Mouse (Mus musculus) urinary bladder, postnatal 36 days (tissue): ENCODE measurements around the gene Bahd1.

Experiments
- DNase-seq, 2 experiments: peaks; one replicate each; pipeline ENCODE4 v3.0.0; 2022; ENCODE audit warnings: low spot score in 2 of 2, mixed read lengths in 1 of 2

The Bahd1 gene

DNA sequence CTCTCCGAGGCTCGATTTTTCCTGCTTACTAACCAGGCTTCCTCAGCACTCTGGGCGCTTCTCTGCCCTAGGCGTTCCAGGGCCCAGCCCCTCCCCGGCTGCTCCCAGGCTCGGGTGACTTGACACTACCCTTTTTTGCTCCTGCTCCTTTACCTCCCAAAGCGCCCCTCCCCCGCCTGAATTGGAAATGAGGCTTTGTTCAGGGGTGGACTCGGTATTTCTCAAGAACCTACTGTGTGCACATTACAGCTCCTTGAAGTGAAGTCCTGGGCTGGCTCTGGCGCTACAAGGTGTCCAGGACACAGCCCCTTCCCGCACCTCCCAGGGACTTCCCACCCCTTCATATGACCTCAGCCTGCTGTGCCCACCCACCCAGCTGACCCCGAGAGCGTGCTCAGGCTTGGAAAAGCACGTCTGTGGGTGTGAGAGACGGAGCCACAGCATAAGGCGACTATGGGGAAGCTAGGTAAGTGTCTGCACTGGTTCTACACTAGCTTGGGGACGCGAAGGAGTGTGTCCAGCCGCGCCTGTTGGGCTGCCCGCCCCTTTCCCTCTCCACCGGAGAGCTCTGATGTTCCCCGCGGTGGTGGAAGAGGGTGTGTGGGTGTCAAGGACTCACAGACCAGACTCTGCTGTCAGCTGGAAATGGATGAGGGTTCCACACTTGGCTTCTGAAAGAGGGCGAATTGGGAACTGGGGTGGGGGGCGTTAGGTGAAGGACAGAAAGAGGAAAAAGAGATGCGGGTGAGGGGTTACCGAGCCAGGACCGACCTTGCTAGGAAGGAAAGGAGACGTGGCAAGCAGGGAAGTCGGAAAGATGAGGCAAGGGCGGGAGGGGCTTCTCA is at the start of gene Bahd1:
Gene Bahd1, plus strand, starts transcription at position 397 of the 845 bp plus-strand sequence.
- peak in 1 of 2 experiments; percentile 32 for DNase-seq

DNA sequence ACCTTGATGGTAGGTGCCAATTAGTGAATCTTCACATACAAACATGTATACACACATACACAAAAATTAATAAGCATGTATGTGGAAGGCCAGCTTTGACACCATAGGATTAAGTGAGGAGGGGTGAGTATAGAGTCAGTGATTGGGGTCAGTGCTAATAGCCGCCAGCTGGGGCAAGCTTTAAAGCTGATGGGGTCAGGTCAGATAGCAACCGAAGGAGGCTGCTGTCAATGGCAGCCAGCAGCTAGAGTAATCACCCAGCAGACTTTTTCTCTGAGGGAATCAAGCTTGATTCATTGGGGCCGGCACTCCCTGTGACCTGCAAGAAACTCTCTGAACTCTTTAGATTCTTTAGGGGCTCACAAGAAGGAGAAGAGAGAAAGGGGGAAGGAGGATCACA is 48.4 kb upstream of the Bahd1 start:
- no peak for DNase-seq

DNA sequence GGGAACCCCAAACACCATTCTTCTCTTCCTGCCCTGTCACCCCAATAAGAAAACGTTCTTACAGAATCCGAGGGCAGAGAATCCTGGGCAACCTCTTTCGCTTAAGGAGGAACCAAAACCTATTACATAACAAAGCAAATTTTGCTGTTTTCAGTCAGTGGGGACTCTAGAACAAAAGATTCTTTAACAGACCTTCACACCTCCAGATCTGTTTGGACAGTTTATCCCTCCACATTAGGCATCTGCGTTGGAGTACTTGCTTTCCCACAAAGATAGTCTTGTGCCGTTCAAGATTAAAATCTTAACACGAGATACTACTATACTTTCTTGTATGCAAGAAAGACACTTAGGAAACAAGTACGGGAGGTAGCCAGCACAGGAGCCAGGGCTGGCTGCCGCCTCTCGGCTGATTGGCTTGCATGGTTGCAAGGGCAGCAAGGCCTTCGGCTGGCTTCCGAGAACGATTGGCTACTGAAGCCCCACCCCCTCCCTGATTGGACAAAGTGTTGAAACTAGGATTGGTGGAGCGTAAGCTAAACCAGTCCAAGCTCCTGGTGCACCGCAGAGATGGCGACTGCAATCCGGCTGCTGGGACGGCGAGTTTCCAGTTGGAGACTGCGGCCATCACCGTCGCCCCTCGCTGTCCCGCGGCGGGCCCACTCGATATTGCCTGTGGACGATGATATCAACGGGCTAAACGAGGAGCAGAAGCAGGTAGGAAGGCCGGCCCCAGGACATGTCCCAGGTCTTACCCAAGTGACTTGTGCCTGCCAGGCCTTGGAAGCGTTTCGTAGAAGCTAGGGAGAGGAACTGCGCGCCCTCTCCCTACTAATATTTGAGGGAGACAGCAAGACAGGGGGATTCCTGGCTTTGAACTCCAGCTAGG is 38.5 kb upstream of the Bahd1 start, which contains the start of gene Ivd:
Gene Ivd, plus strand, starts transcription at position 501 of the 886 bp plus-strand sequence.
- DNase-seq = peak; percentile 86 to 92

DNA sequence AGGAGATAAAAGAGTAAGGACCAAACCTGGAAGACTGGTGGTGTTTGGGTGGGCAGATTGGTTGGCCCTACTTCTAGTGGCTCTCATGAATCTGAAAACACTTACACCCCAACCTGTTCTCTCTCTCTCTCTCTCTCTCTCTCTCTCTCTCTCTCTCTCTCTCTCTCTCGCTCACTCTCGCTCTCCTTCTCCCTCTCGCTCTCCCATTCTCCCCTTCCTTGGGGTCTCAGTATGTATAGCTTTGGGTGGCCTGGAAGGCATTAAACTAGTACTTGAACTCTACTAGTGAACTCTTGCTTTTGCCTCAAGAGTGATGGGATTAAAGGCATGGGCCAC is 37.9 kb upstream of the Bahd1 start:
- DNase-seq = no peak

DNA sequence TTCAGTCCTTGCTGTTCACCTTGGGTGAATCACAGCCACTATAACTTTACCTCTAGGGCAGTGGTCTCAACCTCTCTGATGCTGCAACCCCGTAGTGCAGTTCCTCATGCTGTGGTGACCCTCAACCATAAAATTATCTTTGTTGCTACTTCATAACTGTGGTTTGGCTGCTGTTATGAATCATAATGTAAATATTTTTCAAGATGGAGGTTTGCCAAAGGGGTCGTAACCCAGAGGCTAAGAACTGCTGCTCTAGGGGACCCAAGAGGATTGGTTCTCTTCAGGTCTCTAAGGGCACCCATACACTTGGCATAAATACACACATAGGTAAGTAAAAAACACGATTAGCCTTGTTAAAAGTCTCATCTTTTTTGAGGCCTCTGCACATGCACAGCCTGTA is 29.6 kb upstream of the Bahd1 start:
- DNase-seq = no peak

DNA sequence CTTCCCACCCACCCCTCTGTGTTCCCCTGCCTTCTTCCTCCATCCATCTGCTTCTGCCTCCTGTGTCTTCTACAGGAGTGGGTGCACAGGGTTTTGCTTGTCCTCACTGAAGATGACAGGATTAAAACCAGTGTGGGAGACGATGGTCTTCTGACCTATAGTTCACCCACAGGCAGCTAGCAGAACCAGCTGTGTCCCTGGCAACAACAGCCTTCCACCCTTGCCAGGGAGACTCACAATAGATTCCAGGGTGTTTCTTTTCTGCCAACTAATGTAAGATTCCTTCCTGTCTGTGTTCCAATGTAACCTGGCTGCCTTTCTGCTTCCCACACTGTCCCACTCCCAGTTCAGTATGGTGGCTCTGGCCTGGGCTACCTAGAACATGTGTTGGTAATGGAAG is 29.1 kb upstream of the Bahd1 start:
- no peak for DNase-seq

DNA sequence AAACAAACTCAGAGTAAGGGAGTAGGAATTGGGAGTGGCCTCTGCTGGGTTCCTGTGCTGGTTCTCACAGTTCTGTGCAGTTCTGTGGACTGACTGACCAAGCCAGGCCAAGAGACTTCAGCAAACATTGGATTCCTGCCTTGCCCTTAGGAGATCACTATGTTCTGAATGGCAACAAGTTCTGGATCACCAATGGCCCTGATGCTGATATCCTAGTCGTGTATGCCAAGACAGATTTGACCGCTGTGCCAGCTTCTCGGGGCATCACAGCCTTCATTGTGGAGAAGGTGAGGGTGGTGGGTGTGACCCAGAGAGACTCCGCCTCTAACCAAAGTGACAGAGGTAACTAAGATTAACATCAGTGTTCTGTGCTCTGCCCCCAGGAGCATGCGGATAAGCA is 27.2 kb upstream of the Bahd1 start:
- DNase-seq = no peak

DNA sequence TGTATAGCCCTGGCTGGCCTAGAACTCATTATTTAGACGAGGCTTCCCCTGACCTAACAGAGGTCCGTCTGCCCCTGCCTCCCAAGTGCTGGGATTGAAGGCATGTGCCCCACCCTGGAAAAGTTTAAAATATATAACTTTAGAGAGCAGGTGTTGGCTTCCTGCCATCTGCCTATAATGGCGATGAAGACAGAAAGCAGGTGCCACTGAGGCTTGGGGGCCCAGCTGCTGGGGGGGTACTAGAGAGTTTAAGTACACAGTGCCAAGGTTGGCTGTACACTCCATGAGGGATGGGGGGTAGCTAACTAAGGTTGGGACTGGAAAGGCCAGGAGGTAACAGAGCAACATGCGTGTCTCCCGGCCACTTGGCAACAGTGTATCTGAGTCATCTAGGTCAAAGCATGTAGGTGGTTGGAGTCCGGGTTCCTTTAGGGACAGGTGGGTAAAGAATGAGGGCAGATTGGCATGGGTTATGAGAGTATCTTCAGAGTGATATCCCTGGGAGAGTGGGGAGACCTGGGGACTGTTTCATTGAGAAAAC is 26.2 kb upstream of the Bahd1 start:
- DNase-seq = no peak

DNA sequence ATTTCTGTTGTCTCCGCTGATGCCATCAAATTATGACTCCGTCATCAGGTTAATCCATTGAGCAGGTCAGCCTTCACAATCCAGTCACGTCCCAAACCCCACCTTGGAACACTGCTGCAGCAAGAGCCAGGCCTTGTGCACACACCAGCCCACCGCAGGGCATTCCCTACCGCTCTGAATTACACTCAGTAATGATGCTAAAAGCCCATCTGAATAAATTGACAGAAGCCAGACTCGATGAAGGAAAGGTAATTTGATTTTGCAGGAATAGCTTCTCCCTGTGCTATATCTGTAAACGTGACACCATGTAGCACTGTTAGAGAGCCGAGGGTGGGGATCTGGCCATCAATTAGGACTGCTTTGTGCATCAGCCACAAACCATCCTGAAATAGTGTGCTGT is 24.9 kb upstream of the Bahd1 start:
- no peak for DNase-seq

DNA sequence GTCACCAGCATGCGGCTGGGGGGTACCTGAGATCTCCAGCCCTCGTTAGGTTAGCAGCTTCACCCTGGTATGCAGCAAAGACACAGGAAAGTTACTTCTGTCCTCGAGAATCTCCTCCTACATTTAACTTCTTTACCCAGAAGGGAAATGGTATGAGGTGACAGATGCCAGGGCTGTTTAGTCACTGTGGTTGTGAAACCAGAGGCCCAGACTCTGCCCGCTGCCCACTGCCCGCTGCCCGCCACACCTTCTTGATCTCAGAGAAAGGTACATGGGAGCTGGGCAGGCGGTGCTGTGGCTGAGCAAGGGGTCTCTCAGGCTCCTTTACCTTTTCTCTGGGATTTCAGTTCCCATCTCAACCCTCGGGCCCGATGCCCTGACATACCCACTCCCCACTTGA is 23.7 kb upstream of the Bahd1 start:
- DNase-seq = no peak

DNA sequence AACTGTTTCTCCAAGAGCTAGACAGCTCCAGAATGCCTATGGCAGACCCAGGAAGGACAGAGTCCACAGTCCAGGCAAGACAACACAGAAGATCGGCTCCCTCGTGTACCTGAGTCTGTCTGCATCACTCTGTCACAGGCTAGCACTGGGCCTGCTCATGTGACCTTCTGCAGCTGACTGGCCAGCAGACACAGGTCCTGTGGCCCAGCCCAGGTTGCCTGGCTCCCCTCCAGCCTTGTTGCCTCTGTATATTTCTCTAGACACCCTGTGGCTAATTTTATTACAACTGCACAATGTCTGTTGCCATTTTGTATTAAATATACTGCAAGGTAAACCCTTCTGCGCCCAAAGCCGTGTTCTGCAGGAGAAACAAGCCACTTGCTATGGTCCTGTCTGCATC is 19.2 kb upstream of the Bahd1 start:
- no peak for DNase-seq

DNA sequence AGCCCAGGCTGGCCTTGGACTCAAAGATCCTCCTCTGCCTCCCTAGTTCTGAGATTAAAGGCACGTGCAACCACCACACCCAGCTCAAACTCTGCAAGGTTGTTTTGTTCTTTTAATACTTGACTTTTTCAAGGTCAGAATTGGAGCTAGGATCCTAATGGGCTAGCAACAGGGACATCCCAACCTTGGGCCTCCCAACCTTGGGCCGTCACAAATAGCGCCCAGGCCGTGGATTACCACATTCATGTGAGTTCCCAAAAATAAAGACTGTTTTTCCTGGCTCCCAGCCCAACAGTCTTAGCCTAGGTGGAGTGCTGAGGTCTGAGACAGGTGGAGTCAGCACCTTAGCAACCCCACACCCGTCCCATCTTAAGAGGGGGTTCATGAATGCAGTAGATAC is 18.2 kb upstream of the Bahd1 start:
- no peak for DNase-seq

DNA sequence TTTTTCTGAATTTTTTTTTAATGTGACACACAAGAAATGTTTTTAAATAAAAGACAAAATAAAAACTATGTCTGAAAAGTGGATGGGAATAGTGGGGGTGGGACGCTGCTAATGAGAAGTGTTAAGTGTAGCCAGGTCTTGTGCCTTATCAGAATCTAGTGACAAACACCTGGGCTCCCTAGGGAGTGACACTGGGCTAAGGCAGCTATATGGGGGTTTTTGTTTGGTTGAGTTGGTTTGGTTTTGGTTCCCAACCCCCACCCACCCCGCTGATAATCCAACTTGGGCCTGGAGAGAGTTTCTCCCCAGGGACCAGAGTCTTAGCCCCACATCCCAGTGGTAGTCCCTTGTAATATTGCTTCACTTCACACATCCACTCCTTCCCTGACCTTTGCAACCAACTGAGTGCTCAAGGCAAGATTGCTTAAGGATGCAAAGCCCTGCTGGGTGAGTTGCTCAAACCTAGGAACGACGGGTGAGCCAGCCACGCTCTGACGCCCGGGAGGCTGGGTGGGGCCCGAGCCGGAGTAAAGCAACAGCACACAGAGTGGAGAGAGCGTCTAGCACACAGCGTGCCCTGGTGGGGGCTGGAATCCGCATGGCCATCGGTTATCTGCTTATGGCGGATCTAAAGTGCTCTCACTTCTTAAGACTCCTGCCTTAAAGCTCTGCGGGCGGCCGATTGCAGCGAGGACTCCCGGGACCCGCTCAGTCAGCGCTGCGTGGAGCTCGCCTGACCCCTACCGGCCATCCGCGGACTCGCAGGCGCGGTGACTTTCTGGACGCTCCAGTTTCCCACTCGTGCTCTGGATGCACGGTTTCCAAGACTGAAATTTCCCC is 17.1 kb upstream of the Bahd1 start:
- DNase-seq = peak; percentile 87 to 88

DNA sequence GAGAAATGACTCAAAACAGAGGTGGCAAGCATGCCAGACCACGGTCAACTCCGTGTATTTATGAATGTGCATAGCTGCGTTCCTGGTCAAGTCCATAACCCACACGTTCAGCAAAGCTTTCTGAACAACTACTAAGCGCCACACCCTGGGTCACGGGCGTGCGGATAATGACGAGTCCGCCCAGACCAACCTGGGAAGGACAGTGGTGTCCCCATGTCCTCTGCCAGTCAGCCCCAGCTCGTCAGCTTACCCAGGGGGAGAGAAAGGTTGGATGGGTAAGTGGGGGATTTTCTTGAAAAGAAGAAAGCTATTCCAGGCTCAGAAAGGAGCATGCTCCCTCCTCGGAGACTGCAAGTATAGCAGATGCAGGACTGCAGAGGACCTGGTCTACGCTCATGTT is 12.7 kb upstream of the Bahd1 start:
- DNase-seq = no peak

DNA sequence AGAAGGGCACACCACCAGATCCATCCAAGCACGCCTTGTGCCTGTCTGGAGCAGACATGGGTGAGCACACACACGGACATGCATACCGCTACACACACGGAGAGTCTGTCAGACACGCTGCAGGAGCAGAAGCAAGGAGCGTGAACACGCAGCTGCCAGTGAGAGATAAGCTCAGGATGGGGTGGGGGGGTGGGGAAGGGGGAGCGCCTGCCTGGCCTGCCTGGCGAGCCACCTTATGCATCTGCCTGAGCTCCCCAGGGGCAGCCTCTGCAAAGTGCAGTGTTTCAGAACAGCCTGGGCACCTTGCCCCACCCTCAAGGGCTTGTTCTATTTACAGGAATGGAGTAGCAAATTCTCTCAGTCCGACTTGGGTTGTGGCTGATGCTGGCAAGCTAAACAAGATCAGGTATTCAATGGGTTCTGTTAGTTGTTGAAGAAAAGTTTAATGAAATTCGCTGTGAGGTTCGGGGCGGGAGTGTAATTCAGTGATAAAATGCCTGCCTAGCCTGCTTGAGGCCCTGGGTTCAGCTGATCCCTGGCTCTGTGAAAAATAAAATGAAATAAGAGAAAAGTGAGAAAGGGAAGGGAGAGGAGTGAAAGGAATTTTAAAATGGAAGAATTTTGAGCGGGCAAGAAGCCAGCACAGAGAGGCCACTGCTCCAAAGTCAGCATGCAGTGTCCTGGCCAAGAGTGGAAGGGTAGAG is 12.2 kb upstream of the Bahd1 start:
- DNase-seq = no peak

DNA sequence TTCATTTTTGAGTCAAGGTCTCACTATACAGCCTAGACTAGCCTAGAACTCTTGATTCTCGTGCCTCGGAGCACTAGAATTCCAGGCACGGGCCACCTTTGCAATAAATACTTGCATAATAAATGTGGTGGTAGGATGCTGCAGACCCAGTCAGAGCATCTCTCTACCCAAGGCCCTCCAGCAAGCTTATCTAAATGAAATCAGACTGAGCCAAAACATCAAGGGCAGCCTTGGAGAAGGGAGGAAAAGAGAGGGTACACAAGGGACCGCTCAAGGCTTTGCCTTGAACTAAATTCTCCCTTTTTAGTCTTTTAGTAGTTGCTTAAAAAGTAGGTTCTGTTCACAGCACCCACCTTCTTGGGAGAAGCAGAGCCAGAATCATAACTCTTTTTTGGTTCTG is 9.0 kb upstream of the Bahd1 start:
- no peak for DNase-seq

DNA sequence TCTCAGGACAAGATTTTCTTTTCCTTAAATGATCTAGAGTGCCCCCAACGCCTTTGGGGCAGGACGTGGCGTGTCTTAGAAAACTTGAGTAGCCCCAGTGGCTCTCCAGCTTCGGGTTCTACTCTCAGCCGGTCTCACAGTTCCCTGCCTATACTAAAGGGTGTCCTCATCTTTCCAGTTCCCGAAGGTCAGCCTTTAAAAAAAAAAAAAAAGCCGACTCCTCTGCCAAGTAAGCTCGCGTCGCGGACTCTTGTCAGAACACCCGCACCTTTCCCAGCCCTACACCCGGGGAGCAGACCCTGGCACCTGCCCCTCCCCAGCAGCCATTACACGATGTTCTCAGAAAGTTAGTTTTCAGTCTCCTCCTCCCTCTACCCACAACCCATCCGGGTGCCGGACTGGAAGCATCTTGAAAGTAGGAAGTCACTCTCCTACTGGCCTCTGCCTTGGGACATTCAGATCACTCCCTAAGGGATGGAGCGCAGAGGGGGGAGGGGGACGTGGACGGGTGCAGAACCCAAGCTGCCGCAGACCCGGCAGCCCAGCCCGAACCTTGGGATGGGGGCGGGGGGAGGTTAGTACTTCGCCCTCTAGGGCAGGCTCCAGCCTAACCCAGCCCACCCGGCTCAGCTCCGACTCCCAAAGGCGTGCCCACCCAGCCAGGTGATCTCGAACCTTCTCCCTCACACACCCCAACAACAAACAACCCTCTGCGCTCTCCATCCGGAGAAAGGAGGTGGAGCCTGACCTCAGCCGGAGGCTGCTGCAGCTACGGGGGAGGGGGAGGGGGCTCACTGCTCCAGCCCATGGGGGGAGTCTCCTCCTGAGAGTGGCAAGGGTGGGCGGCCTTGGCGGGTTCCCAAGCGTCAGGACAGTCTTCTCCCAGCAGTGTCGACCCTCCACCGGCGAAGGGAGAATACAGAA is 3.9 kb upstream of the Bahd1 start:
- peak; percentile 23 for DNase-seq

DNA sequence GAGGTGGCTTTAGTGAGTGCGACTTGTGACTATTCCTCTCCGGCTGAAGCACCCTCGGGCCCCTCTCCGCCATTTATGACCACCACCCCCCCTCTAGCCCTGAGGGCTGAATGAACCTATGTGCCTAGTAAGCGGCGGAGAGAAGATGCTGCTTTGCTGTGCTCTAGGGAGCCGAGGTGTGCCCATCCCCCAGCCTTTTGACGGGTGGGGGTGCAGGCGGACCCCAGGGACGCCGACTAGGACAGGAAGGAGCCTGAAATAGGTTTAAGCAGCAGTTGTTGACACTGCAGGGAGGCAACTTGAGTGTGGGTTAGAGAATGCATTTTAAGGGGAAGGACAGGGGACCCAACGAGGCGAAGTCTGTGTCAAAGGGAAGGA is 3.3 kb upstream of the Bahd1 start:
- no peak for DNase-seq

DNA sequence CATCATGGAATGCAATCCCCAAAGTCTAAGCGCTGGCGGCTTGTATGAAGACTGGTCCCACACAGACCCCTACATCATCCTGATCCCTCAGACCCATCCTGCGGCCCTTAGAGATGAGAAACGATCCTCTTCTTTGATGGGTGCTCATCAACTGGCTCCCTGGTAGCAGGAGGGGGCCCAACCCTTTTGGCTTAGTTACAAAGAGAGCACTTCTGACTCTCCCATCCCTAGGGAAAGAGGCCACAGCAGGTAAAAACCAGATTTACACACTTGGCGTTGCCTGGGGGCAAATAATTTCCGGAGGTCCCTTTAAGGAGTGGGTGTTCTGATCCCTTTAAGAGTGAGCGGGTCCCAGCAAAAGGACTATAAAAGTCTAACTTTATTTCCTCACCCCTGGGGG is 2.8 kb upstream of the Bahd1 start:
- DNase-seq = no peak

DNA sequence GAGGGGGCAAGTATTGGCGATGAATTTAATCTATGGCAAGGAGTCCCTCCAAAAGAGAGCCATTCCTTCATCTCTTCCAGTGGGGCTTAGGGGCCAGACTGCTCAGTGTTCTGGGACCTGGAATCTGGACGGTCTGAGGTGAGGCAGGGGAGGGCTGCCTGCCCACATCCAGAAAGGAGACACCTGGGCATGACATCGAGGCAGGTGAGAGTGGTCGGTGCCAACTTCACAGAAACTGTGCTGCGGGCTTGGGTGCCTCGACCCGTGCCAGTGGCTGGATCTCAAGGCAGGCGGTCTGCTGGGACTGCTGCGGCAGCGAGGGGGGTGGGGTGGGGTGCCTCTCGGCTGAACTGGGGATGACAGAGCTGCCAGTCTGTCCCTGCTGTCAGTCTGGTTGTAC is 2.4 kb upstream of the Bahd1 start:
- DNase-seq = no peak
